Mouse (Mus musculus): ENCODE data around the gene Myo1a. TPM values are rescaled to one million over a fixed set of nuclear protein-coding genes. Genes with fewer than 3 reads are reported as not detected.
A peak's percentile ranks its signal among the peaks of the same experiment; 100 is the strongest.

The Myo1a gene
- polyA plus RNA-seq, 1 experiment from 2014 or later: 0.77 TPM

DNA sequence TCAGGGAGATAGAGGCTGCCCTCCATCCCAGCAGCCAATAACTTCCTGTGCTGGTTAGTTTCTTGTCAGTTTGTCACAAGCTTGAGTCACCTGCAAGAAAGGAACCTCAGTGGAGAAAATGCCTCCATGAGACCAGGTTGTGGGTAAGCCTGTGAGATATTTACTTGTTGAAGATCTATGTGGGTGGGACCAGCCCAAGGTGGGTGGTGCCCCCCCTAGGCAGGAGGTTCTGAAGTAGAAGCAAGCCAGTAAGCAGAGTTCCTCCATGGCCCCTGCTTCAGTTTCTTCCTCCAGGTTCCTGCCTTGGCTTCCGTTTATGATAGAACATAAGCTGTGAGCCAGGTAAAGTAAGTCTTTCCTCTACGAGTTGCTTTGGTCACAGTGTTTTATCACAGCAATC is 31.3 kb downstream of the Myo1a start:
- no peak overlapping the region for H3K4me3 ChIP-seq
- 91% methylated on average over 2 of the region's 2 CpGs for WGBS
- no peak for ATAC-seq (ENCODE audit: low FRiP score, low read depth)
- no peak overlapping the region for H3K27ac ChIP-seq (replicated peaks)
- H3K4me1 ChIP-seq (replicated peaks): peaks cover 24% of the 10 kb centered on the region
- H3K36me3 ChIP-seq: peaks cover under 1% of the 10 kb centered on the region; the same call in 1 of the 2 replicates
- H3K9me3 ChIP-seq: no peaks in the 10 kb centered on the region
- no peak overlapping the region for H3K9ac ChIP-seq
- H3K4me2 ChIP-seq: no peak overlapping the region
- no peaks in the 10 kb centered on the region for H3K27me3 ChIP-seq

DNA sequence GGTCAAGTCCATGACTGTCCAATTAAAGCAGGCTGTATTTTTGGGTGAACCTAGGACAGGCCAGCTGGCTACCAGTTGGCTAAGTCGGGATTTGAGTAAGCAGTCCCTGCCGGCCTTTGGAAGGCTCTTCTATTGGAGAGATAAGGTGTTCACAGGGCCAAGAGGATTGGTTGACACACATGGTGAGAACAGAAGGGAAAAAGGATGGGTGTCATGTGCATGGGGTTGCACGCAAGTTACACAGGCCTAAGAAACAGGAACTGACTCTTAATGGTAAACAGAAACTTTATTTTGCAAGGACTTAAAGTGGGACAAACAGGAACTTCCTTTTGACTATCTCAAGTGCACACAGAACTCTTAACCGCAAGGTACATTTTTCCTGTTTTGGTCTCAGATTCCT is 31.9 kb downstream of the Myo1a start:
- Histone ChIP-seq H3K36me3 (peaks cover 7% of the 10 kb centered on the region), H3K9me3 (no peaks in the 10 kb centered on the region), H3K27me3 (no peaks in the 10 kb centered on the region), H3K27ac (replicated peaks) (no peak overlapping the region), H3K4me3 (no peak overlapping the region), H3K4me1 (replicated peaks) (peaks cover 21% of the 10 kb centered on the region), H3K4me2 (no peak overlapping the region), H3K9ac (no peak overlapping the region)
- no peak for ATAC-seq (ENCODE audit: low FRiP score, low read depth)
- WGBS: 81% methylated on average over 4 of the region's 4 CpGs

GRCm38 (mm10) chr10:127737552-127737951 is 32.6 kb downstream of the Myo1a start:
- no peak overlapping the region for H3K4me3 ChIP-seq
- no peaks in the 10 kb centered on the region for H3K9me3 ChIP-seq
- ATAC-seq (ENCODE audit: low FRiP score, low read depth): no peak
- H3K27me3 ChIP-seq: no peaks in the 10 kb centered on the region
- H3K4me1 ChIP-seq (replicated peaks): peaks cover 21% of the 10 kb centered on the region
- no peak overlapping the region for H3K9ac ChIP-seq
- no peak overlapping the region for H3K4me2 ChIP-seq
- H3K27ac ChIP-seq (replicated peaks): no peak overlapping the region
- 22% methylated on average over 2 of the region's 2 CpGs for WGBS
- peaks cover 13% of the 10 kb centered on the region for H3K36me3 ChIP-seq

GRCm38 (mm10) chr10:127738151-127738882 is 33.3 kb downstream of the Myo1a start:
- WGBS: 52% methylated on average over 13 of the region's 13 CpGs
- Histone ChIP-seq H3K9me3 (no peaks in the 10 kb centered on the region), H3K9ac (no peak overlapping the region), H3K4me2 (peak overlapping the region; percentile 75), H3K4me3 (peak overlapping the region; percentile 96; the same call in 1 of the 2 replicates), H3K27me3 (no peaks in the 10 kb centered on the region), H3K4me1 (replicated peaks) (peaks cover 21% of the 10 kb centered on the region), H3K27ac (replicated peaks) (no peak overlapping the region), H3K36me3 (peaks cover 21% of the 10 kb centered on the region)
- ATAC-seq (ENCODE audit: low FRiP score, low read depth): no peak

- Histone ChIP-seq H3K4me3 (peak within 1 kb of the TSS; percentile 96), H3K36me3 (peaks cover 29% of the 10 kb centered on the region), H3K9me3 (no peaks in the 10 kb centered on the region), H3K27me3 (no peaks in the 10 kb centered on the region), H3K4me1 (replicated peaks) (peaks cover 21% of the 10 kb centered on the region), H3K4me2 (peak within 1 kb of the TSS; percentile 75), H3K9ac (peak within 1 kb of the TSS; percentile 97), H3K27ac (replicated peaks) (peak within 1 kb of the TSS; percentile 86)
- ATAC-seq (ENCODE audit: low FRiP score, low read depth): peak; percentile 82
- WGBS: 3% methylated on average over 16 of the region's 61 CpGs
These were observed 34.2 kb downstream of the Myo1a start, which contains the start of gene Zbtb39 for GRCm38 (mm10) chr10:127739083-127739660. TSS of gene Zbtb39 (plus strand) at chr10:127739538.

GRCm38 (mm10) chr10:127739661-127740161 is 34.7 kb downstream of the Myo1a start:
- Histone ChIP-seq H3K36me3 (peaks cover 35% of the 10 kb centered on the region), H3K4me3 (peak overlapping the region; percentile 96), H3K27me3 (no peaks in the 10 kb centered on the region), H3K4me1 (replicated peaks) (peaks cover 21% of the 10 kb centered on the region), H3K9ac (peak overlapping the region; percentile 97), H3K9me3 (no peaks in the 10 kb centered on the region), H3K27ac (replicated peaks) (peak overlapping the region; percentile 86), H3K4me2 (peak overlapping the region; percentile 75)
- peak; percentile 63 for ATAC-seq (ENCODE audit: low FRiP score, low read depth)
- WGBS: under 1% methylated on average over 45 of the region's 55 CpGs

- WGBS: 67% methylated on average over 5 of the region's 5 CpGs
- H3K36me3 ChIP-seq: peaks cover 61% of the 10 kb centered on the region
- peaks cover 18% of the 10 kb centered on the region for H3K4me1 ChIP-seq (replicated peaks)
- no peak overlapping the region for H3K4me3 ChIP-seq
- no peak overlapping the region for H3K4me2 ChIP-seq
- ATAC-seq (ENCODE audit: low FRiP score, low read depth): no peak
- H3K9ac ChIP-seq: no peak overlapping the region
- H3K27ac ChIP-seq (replicated peaks): no peak overlapping the region
- no peaks in the 10 kb centered on the region for H3K27me3 ChIP-seq
- H3K9me3 ChIP-seq: no peaks in the 10 kb centered on the region
These were observed 39.7 kb downstream of the Myo1a start for GRCm38 (mm10) chr10:127744661-127745060.

DNA sequence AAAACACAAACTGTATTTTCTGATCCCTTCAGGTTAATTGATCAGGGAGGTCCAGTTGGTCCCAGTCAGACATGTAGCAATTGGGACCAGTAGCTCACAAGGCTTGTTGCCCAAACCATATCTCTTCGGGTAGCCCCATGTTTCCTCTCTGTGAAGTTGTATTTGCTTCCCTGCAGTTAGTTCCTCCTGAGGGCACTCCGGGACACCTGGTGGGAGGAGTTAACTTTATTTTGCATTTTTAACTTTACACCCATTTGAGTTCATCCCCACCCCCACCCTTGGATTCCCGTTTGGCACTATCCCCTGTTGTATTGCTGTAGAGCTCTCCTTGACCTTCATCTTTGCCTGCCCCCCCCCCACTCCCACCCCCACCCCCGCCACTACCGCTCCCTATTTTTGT is 40.9 kb downstream of the Myo1a start:
- no peak overlapping the region for H3K4me3 ChIP-seq
- peaks cover 10% of the 10 kb centered on the region for H3K4me1 ChIP-seq (replicated peaks)
- no peak for ATAC-seq (ENCODE audit: low FRiP score, low read depth)
- no peaks in the 10 kb centered on the region for H3K27me3 ChIP-seq
- peaks cover 61% of the 10 kb centered on the region for H3K36me3 ChIP-seq
- WGBS: 82% methylated on average over 5 of the region's 5 CpGs
- no peak overlapping the region for H3K4me2 ChIP-seq
- no peak overlapping the region for H3K9ac ChIP-seq
- H3K27ac ChIP-seq (replicated peaks): no peak overlapping the region
- H3K9me3 ChIP-seq: no peaks in the 10 kb centered on the region

GRCm38 (mm10) chr10:127747254-127747653 is 42.3 kb downstream of the Myo1a start:
- WGBS: 95% methylated on average over 8 of the region's 8 CpGs
- Histone ChIP-seq H3K27ac (replicated peaks) (no peak overlapping the region), H3K4me1 (replicated peaks) (0 out of 2 replicates have a peak, but pooled peaks cover 6% of the 10 kb centered on the region), H3K9ac (no peak overlapping the region), H3K4me2 (no peak overlapping the region), H3K27me3 (no peaks in the 10 kb centered on the region), H3K4me3 (no peak overlapping the region), H3K9me3 (no peaks in the 10 kb centered on the region), H3K36me3 (peaks cover 50% of the 10 kb centered on the region)
- no peak for ATAC-seq (ENCODE audit: low FRiP score, low read depth)

DNA sequence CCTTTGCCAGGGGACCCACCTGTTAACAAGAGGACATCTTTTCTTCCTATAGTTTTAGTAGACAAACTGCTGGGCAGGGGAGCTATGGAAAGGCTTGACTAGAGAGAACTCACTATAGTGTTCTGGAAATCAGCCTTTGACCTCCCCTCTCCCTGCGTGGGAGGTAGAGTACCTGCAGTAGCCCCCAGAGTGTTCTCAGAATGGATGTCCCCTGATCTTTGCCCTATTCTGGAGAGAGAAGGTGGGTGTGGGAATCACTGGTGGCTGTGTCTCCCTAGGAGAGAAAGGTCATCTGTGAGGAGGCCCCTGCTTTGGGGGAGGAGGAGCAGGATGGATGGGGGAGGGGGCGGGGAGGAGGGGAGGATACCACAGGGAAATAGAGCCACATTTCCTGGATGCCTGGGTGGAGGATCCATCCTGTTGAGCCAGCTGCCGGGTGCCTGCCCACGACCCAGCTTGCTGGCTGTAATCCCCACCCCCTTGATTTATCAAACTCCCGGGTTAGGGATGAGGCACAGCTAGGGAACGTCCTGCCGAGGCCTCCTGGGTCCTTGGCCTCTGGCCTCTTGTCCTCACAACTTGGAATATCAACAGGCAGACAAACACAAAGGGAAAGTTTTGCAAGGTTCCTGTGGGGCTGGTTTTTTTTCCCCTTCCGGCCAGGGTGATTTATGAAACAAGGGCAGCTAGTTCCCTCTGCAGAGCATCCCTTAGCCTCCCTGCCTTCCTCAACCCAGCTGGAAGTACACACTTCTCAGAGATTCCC is 44.1 kb downstream of the Myo1a start:
- H3K27me3 ChIP-seq: no peaks in the 10 kb centered on the region
- 11% methylated on average over 7 of the region's 8 CpGs for WGBS
- H3K4me1 ChIP-seq (replicated peaks): 0 out of 2 replicates have a peak, but pooled peaks cover 6% of the 10 kb centered on the region
- H3K9ac ChIP-seq: no peak overlapping the region
- no peak overlapping the region for H3K4me3 ChIP-seq
- no peak for ATAC-seq (ENCODE audit: low FRiP score, low read depth)
- H3K27ac ChIP-seq (replicated peaks): no peak overlapping the region
- no peaks in the 10 kb centered on the region for H3K9me3 ChIP-seq
- H3K4me2 ChIP-seq: no peak overlapping the region; the same call in 1 of the 2 replicates
- peaks cover 33% of the 10 kb centered on the region for H3K36me3 ChIP-seq

GRCm38 (mm10) chr10:127750136-127750777 is 45.3 kb downstream of the Myo1a start:
- Histone ChIP-seq H3K9ac (no peak overlapping the region), H3K27ac (replicated peaks) (no peak overlapping the region), H3K36me3 (peaks cover 22% of the 10 kb centered on the region), H3K4me3 (peak overlapping the region; percentile 13), H3K9me3 (no peaks in the 10 kb centered on the region), H3K27me3 (no peaks in the 10 kb centered on the region), H3K4me2 (peak overlapping the region; percentile 36), H3K4me1 (replicated peaks) (0 out of 2 replicates have a peak, but pooled peaks cover 6% of the 10 kb centered on the region)
- 52% methylated on average over 24 of the region's 24 CpGs for WGBS
- peak; percentile 59; the same call in 1 of the 2 replicates for ATAC-seq (ENCODE audit: low FRiP score, low read depth)

Measured in hindbrain, embryonic 15.5 days (tissue).